Mouse (Mus musculus): ENCODE measurements around the gene Rasa2. TPM values are rescaled to one million over a fixed set of nuclear protein-coding genes. Genes with fewer than 3 reads are reported as not detected.

Rasa2 gene
- total RNA-seq, 1 experiment = 9.7 TPM

GRCm38 (mm10) chr9:96659801-96660200 is 28.4 kb upstream of the Rasa2 start:
- in situ Hi-C loops (cut with MboI; ENCODE audit: low sequenced_read_pairs in 2 of 2, unreplicated experiment in 2 of 2) = no loop called here
- H3K4me3 ChIP-seq (ENCODE audit: insufficient read depth in 1 of 2, low read depth in 1 of 2, low read length in 2 of 2, poor library complexity in 1 of 2, severe bottlenecking in 1 of 2) = no peak overlapping the region
- no peak for TF ChIP-seq CHD2 (IDR thresholded peaks at IDR 0.05; ENCODE audit: low read depth, low read length)

GRCm38 (mm10) chr9:96653538-96653937 is 22.1 kb upstream of the Rasa2 start:
- peaks cover 2 to 5% of the 10 kb centered on the region in 2 experiments; a peak in 1 of 4 replicates for H3K4me1 ChIP-seq (ENCODE audit: control insufficient read depth in 2 of 2, insufficient read depth in 2 of 2, low read length in 2 of 2, poor library complexity in 1 of 2)
- no peaks in the 10 kb centered on the region for H3K9me3 ChIP-seq (ENCODE audit: control insufficient read depth, insufficient read depth, low read depth, low read length)
- TF ChIP-seq HCFC1 (IDR thresholded peaks at IDR 0.05; ENCODE audit: borderline replicate concordance, insufficient read depth, low read length) (no peak), ZNF384 (IDR thresholded peaks at IDR 0.05; ENCODE audit: low read depth, low read length) (no peak), MAFK (IDR thresholded peaks at IDR 0.05; ENCODE audit: insufficient read depth, low read depth, low read length) (no peak), ZC3H11A (IDR thresholded peaks at IDR 0.05; ENCODE audit: borderline replicate concordance, low read depth, low read length) (no peak)
- H3K36me3 ChIP-seq (ENCODE audit: control insufficient read depth, insufficient read depth, low read length, poor library complexity, severe bottlenecking) = no peaks in the 10 kb centered on the region
- no peak overlapping the region for H3K27ac ChIP-seq (ENCODE audit: insufficient read depth, low read depth, low read length, poor library complexity, severe bottlenecking)
- in situ Hi-C loops (cut with MboI; ENCODE audit: low sequenced_read_pairs in 2 of 2, unreplicated experiment in 2 of 2) = no loop called here
- H3K9ac ChIP-seq (ENCODE audit: insufficient read depth, low read depth, low read length, poor library complexity, severe bottlenecking) = no peak overlapping the region
- no peak for DNase-seq (ENCODE audit: low read depth, low spot score)
- H3K4me3 ChIP-seq (ENCODE audit: insufficient read depth in 1 of 2, low read depth in 1 of 2, low read length in 2 of 2, poor library complexity in 1 of 2, severe bottlenecking in 1 of 2) = no peak overlapping the region

More at GRCm38 (mm10) chr9:96659801-96660200, 28.4 kb upstream of the Rasa2 start:
- Histone ChIP-seq H3K27ac (ENCODE audit: insufficient read depth, low read depth, low read length, poor library complexity, severe bottlenecking) (no peak overlapping the region), H3K9ac (ENCODE audit: insufficient read depth, low read depth, low read length, poor library complexity, severe bottlenecking) (no peak overlapping the region), H3K9me3 (ENCODE audit: control insufficient read depth, insufficient read depth, low read depth, low read length) (no peaks in the 10 kb centered on the region), H3K4me1 (ENCODE audit: control insufficient read depth in 2 of 2, insufficient read depth in 2 of 2, low read length in 2 of 2, poor library complexity in 1 of 2) (no peaks in the 10 kb centered on the region), H3K36me3 (ENCODE audit: control insufficient read depth, insufficient read depth, low read length, poor library complexity, severe bottlenecking) (no peaks in the 10 kb centered on the region)
- DNase-seq (ENCODE audit: low read depth, low spot score) = no peak

- DNase-seq (ENCODE audit: low read depth, low spot score) = no peak
- Histone ChIP-seq H3K4me1 (ENCODE audit: control insufficient read depth in 2 of 2, insufficient read depth in 2 of 2, low read length in 2 of 2, poor library complexity in 1 of 2) (peaks cover 2 to 5% of the 10 kb centered on the region in 2 experiments; a peak in 1 of 4 replicates), H3K36me3 (ENCODE audit: control insufficient read depth, insufficient read depth, low read length, poor library complexity, severe bottlenecking) (no peaks in the 10 kb centered on the region), H3K27ac (ENCODE audit: insufficient read depth, low read depth, low read length, poor library complexity, severe bottlenecking) (no peak overlapping the region), H3K9me3 (ENCODE audit: control insufficient read depth, insufficient read depth, low read depth, low read length) (no peaks in the 10 kb centered on the region), H3K4me3 (ENCODE audit: insufficient read depth in 1 of 2, low read depth in 1 of 2, low read length in 2 of 2, poor library complexity in 1 of 2, severe bottlenecking in 1 of 2) (no peak overlapping the region), H3K9ac (ENCODE audit: insufficient read depth, low read depth, low read length, poor library complexity, severe bottlenecking) (no peak overlapping the region)
- TF ChIP-seq ZNF384 (IDR thresholded peaks at IDR 0.05; ENCODE audit: low read depth, low read length) (no peak), CHD2 (IDR thresholded peaks at IDR 0.05; ENCODE audit: low read depth, low read length) (no peak), MAFK (IDR thresholded peaks at IDR 0.05; ENCODE audit: insufficient read depth, low read depth, low read length) (no peak), ZC3H11A (IDR thresholded peaks at IDR 0.05; ENCODE audit: borderline replicate concordance, low read depth, low read length) (no peak), HCFC1 (IDR thresholded peaks at IDR 0.05; ENCODE audit: borderline replicate concordance, insufficient read depth, low read length) (no peak)
- in situ Hi-C loops (cut with MboI; ENCODE audit: low sequenced_read_pairs in 2 of 2, unreplicated experiment in 2 of 2) = no loop called here
These were observed 21.3 kb upstream of the Rasa2 start for GRCm38 (mm10) chr9:96652763-96653162.

- Histone ChIP-seq H3K9me3 (ENCODE audit: control insufficient read depth, insufficient read depth, low read depth, low read length) (no peaks in the 10 kb centered on the region), H3K4me1 (ENCODE audit: control insufficient read depth in 2 of 2, insufficient read depth in 2 of 2, low read length in 2 of 2, poor library complexity in 1 of 2) (peaks cover 2 to 5% of the 10 kb centered on the region in 2 experiments; a peak in 1 of 4 replicates), H3K4me3 (ENCODE audit: insufficient read depth in 1 of 2, low read depth in 1 of 2, low read length in 2 of 2, poor library complexity in 1 of 2, severe bottlenecking in 1 of 2) (no peak overlapping the region), H3K36me3 (ENCODE audit: control insufficient read depth, insufficient read depth, low read length, poor library complexity, severe bottlenecking) (no peaks in the 10 kb centered on the region), H3K9ac (ENCODE audit: insufficient read depth, low read depth, low read length, poor library complexity, severe bottlenecking) (no peak overlapping the region), H3K27ac (ENCODE audit: insufficient read depth, low read depth, low read length, poor library complexity, severe bottlenecking) (no peak overlapping the region)
- in situ Hi-C loops (cut with MboI; ENCODE audit: low sequenced_read_pairs in 2 of 2, unreplicated experiment in 2 of 2) = no loop called here
- DNase-seq (ENCODE audit: low read depth, low spot score) = no peak
- TF ChIP-seq CHD2 (IDR thresholded peaks at IDR 0.05; ENCODE audit: low read depth, low read length) (no peak), MAFK (IDR thresholded peaks at IDR 0.05; ENCODE audit: insufficient read depth, low read depth, low read length) (no peak)
These were observed 19.4 kb upstream of the Rasa2 start for GRCm38 (mm10) chr9:96650807-96651206.

- in situ Hi-C loops (cut with MboI; ENCODE audit: low sequenced_read_pairs in 2 of 2, unreplicated experiment in 2 of 2) = no loop called here
- no peak for DNase-seq (ENCODE audit: low read depth, low spot score)
- no peak overlapping the region for H3K9ac ChIP-seq (ENCODE audit: insufficient read depth, low read depth, low read length, poor library complexity, severe bottlenecking)
- no peaks in the 10 kb centered on the region for H3K36me3 ChIP-seq (ENCODE audit: control insufficient read depth, insufficient read depth, low read length, poor library complexity, severe bottlenecking)
- H3K4me3 ChIP-seq (ENCODE audit: insufficient read depth in 1 of 2, low read depth in 1 of 2, low read length in 2 of 2, poor library complexity in 1 of 2, severe bottlenecking in 1 of 2) = no peak overlapping the region
- no peak overlapping the region for H3K27ac ChIP-seq (ENCODE audit: insufficient read depth, low read depth, low read length, poor library complexity, severe bottlenecking)
- no peaks in the 10 kb centered on the region for H3K9me3 ChIP-seq (ENCODE audit: control insufficient read depth, insufficient read depth, low read depth, low read length)
- H3K4me1 ChIP-seq (ENCODE audit: control insufficient read depth in 2 of 2, insufficient read depth in 2 of 2, low read length in 2 of 2, poor library complexity in 1 of 2) = peaks cover 2 to 5% of the 10 kb centered on the region in 2 experiments; a peak in 1 of 4 replicates
- TF ChIP-seq ZC3H11A (IDR thresholded peaks at IDR 0.05; ENCODE audit: borderline replicate concordance, low read depth, low read length) (no peak), CHD2 (IDR thresholded peaks at IDR 0.05; ENCODE audit: low read depth, low read length) (no peak), HCFC1 (IDR thresholded peaks at IDR 0.05; ENCODE audit: borderline replicate concordance, insufficient read depth, low read length) (no peak), MAFK (IDR thresholded peaks at IDR 0.05; ENCODE audit: insufficient read depth, low read depth, low read length) (no peak), ZNF384 (IDR thresholded peaks at IDR 0.05; ENCODE audit: low read depth, low read length) (no peak)
These were observed 18.5 kb upstream of the Rasa2 start for GRCm38 (mm10) chr9:96649924-96650323.

All from ES-E14 (cell line).